Comparison of ENCODE assay signal across 20 mouse cellular contexts in the genomic region with DNA sequence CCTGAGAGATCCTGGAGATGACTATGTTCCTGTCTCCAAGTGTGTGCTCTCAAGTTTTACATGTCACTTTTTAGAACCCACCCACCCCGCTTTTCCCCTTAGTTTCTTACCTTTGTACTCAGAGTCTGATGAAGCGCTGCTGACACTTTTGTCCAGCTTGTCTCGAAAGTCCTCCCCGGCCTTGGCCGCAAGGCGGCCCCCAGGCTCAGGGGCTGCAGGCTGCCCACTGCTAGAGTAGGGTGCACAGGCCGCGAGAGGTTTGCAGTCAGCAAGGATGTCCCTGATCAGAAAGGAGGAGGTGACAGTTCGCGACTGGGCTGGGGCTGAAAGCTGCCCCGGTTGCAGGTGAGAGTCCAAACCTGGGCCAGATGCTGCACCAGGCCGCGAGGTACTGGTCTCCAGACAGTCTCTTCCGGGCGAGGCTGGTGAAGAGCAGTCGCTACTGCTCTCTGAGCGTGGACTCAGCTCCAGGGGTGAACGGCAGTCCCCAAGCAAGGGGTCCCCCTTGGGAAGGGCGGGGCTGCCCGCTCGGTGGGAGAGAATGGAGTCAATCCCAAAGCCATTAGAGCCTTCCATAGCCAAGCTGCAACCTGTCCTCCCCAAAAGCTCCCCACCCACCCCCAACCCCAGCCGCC. TPM values are rescaled to one million over a fixed set of nuclear protein-coding genes. Genes with fewer than 3 reads are reported as not detected.
DNase-seq lines count a peak whose midpoint lies in the region; ATAC-seq lines count a peak whose summit lies in the region.
"Had no signal": no experiment of that assay in that cellular context is flagged by ENCODE, and none has a peak within 500 bp of the region (broad histone marks: within the 10 kb centered on the region; RNA-seq: fewer than 3 reads in every experiment).

No protein-coding gene starts in this region.

- H3K27me3 ChIP-seq in hindbrain, embryonic 12.5 days: peaks cover 98% of the 10 kb centered on the region
- peaks cover 98% of the 10 kb centered on the region for H3K27me3 ChIP-seq in limb, embryonic 13.5 days
- H3K27me3 ChIP-seq in neural tube, embryonic 11.5 days (ENCODE audit: control insufficient read depth, insufficient read depth, low read length): peaks cover 94% of the 10 kb centered on the region

- intact Hi-C loops in left cerebral cortex, postnatal 36 days (cut with DNase I): no loop called here

- H3K4me1 ChIP-seq in hindbrain, embryonic 12.5 days: peaks cover 34% of the 10 kb centered on the region
- H3K4me1 ChIP-seq in limb, embryonic 13.5 days: peaks cover 17% of the 10 kb centered on the region; the same call in 1 of the 2 replicates
- H3K4me1 ChIP-seq in neural tube, embryonic 11.5 days (ENCODE audit: control insufficient read depth, insufficient read depth, low read length): peaks cover 11% of the 10 kb centered on the region

- peak; percentile 12 for DNase-seq in gastrocnemius, postnatal 10 days
- no peak for DNase-seq in gastrocnemius, adult 18-20 months (ENCODE audit: low spot score)
- no peak for DNase-seq in neural tube, embryonic 11.5 days (ENCODE audit: low spot score)
- DNase-seq in ovary, postnatal 14 days (ENCODE audit: low spot score): no peak
- DNase-seq in left cerebral cortex, postnatal 36 days (ENCODE audit: low spot score in 2 of 2): no peak
- DNase-seq in yolk sac, embryonic 10.5 days (ENCODE audit: low spot score): no peak
- DNase-seq: right cerebral cortex, postnatal 25 days had no signal

- WGBS in hindbrain, embryonic 12.5 days: 2% methylated on average over 22 of the region's 22 CpGs
- WGBS in limb, embryonic 13.5 days: 6% methylated on average over 22 of the region's 22 CpGs
- 1% methylated on average over 22 of the region's 22 CpGs for WGBS in neural tube, embryonic 11.5 days

- ATAC-seq in hindbrain, embryonic 12.5 days (ENCODE audit: low FRiP score): no peak
- ATAC-seq in limb, embryonic 13.5 days (ENCODE audit: low FRiP score, low read depth): peak; percentile 32; the same call in 1 of the 2 replicates
- ATAC-seq in neural tube, embryonic 11.5 days (ENCODE audit: insufficient read depth, low FRiP score, low TSS enrichment): no peak
- ATAC-seq: activated CD4-positive, CD25-positive, alpha-beta regulatory T cell, adult 4 months; forebrain, embryonic 13.5 days had no signal

- H3K4me2 ChIP-seq in hindbrain, embryonic 12.5 days (replicated peaks): peak overlapping the region; percentile 31
- H3K4me2 ChIP-seq in limb, embryonic 13.5 days (replicated peaks): no peak overlapping the region
- no peak overlapping the region for H3K4me2 ChIP-seq in neural tube, embryonic 11.5 days (ENCODE audit: low read depth)
- H3K4me2 ChIP-seq: embryonic facial prominence, embryonic 12.5 days; forebrain, embryonic 13.5 days; heart, embryonic 11.5 days had no signal

- H3K9me3 ChIP-seq in hindbrain, embryonic 12.5 days (replicated peaks): no peaks in the 10 kb centered on the region
- no peaks in the 10 kb centered on the region for H3K9me3 ChIP-seq in limb, embryonic 13.5 days
- no peaks in the 10 kb centered on the region for H3K9me3 ChIP-seq in neural tube, embryonic 11.5 days (ENCODE audit: control insufficient read depth, low read length)
- H3K9me3 ChIP-seq: embryonic facial prominence, embryonic 12.5 days; forebrain, embryonic 13.5 days had no signal

- no peaks in the 10 kb centered on the region for H3K36me3 ChIP-seq in hindbrain, embryonic 12.5 days
- H3K36me3 ChIP-seq in limb, embryonic 13.5 days: no peaks in the 10 kb centered on the region
- no peaks in the 10 kb centered on the region for H3K36me3 ChIP-seq in neural tube, embryonic 11.5 days (ENCODE audit: control insufficient read depth, insufficient read depth, low read length)
- H3K36me3 ChIP-seq: embryonic facial prominence, embryonic 12.5 days had no signal

- no peak overlapping the region for H3K27ac ChIP-seq in hindbrain, embryonic 12.5 days
- H3K27ac ChIP-seq in limb, embryonic 13.5 days: no peak overlapping the region
- no peak overlapping the region for H3K27ac ChIP-seq in neural tube, embryonic 11.5 days (ENCODE audit: low read depth, low read length)
- H3K27ac ChIP-seq: embryonic facial prominence, embryonic 12.5 days; forebrain, embryonic 13.5 days had no signal

- peak overlapping the region; percentile 8; the same call in 1 of the 2 replicates for H3K9ac ChIP-seq in hindbrain, embryonic 12.5 days
- H3K9ac ChIP-seq in limb, embryonic 13.5 days: no peak overlapping the region
- H3K9ac ChIP-seq in neural tube, embryonic 11.5 days (ENCODE audit: low read length): no peak overlapping the region
- H3K9ac ChIP-seq: embryonic facial prominence, embryonic 12.5 days; forebrain, embryonic 13.5 days; lung, embryonic 14.5 days had no signal

- peak overlapping the region; percentile 20 for H3K4me3 ChIP-seq in hindbrain, embryonic 12.5 days
- no peak overlapping the region for H3K4me3 ChIP-seq in limb, embryonic 13.5 days
- peak overlapping the region; percentile 26 for H3K4me3 ChIP-seq in neural tube, embryonic 11.5 days (ENCODE audit: low read depth, low read length)
- H3K4me3 ChIP-seq: embryonic facial prominence, embryonic 12.5 days; megakaryocyte, embryonic 14.5 days had no signal

RNA-seq across cellular contexts. Expression of gene Barhl1, which starts 1.2 kb away (rescaled TPM):
- total RNA-seq in gastrocnemius, postnatal 10 days (2021): not detected
- total RNA-seq in gastrocnemius, adult 18-20 months (2021): not detected
- polyA plus RNA-seq in hindbrain, embryonic 12.5 days (2016; fragmentation: Nextera tagmentation; extraction: Ambion mirVana): 9.0 and 9.9 TPM in 2 replicates
- polyA plus RNA-seq in limb, embryonic 13.5 days (2015; fragmentation: Nextera tagmentation; extraction: Ambion mirVana): 0.06 TPM in 1 of 2 replicates, not detected in the other
- polyA plus RNA-seq in neural tube, embryonic 11.5 days (2014; fragmentation: Nextera tagmentation; extraction: Ambion mirVana): 9.2 and 10.2 TPM in 2 replicates
- not detected for total RNA-seq in left cerebral cortex, postnatal 36 days (2021)
- total RNA-seq: gastrocnemius, postnatal 25 days; heart, postnatal 4 days; liver, adult 2 months; neutrophil, adult 5-6 weeks had no signal
- polyA plus RNA-seq: activated CD4-positive, CD25-positive, alpha-beta regulatory T cell, adult 4 months; heart, embryonic 11.5 days; lung, embryonic 14.5 days; thymus, postnatal 0 days had no signal
